In the genomic region with DNA sequence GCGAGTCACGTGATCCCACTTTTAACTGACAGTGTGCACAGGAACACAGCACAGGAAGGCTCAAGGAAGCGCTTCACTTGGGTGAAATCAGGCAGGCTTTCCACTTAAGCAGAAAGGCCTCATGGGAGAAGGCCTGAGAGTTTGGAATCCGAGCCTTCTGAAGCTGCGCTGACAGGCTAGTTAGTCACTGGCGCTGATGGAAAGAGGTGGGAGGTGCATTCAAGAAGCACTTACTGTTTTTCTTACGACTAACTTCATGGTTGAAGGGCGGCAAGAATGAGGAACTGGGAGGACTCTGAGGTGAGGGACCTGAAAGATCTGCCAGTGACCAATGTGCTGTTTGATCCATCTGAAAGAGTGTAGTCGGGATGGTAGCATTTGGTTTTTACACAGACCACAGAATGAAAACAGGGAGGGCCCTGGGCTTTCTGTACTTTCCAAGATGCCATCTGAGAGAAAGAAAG, we compare ENCODE assay signal across 8 mouse cellular contexts.
A peak's percentile ranks its signal among the peaks of the same experiment; 100 is the strongest.
DNase-seq lines count a peak whose midpoint lies in the region; ATAC-seq and TF ChIP-seq lines count a peak whose summit lies in the region.

No protein-coding gene starts in this region.

- no peaks in the 10 kb centered on the region for H3K9me3 ChIP-seq in heart, embryonic 10.5 days

- peaks cover 18% of the 10 kb centered on the region for H3K4me1 ChIP-seq in heart, embryonic 10.5 days
- peaks cover 14% of the 10 kb centered on the region for H3K4me1 ChIP-seq in bone marrow macrophage, adult 2 months (ENCODE audit: control insufficient read depth, insufficient read depth, low read length)

- DNase-seq in heart, embryonic 10.5 days (ENCODE audit: low spot score) = no peak
- DNase-seq in heart, adult 11 months = no peak
- DNase-seq in kidney, postnatal 10 days = peak; percentile 18
- DNase-seq in cerebellum, adult 9-10 months = no peak
- DNase-seq in ovary, postnatal 36 days (ENCODE audit: low spot score) = no peak
- no peak for DNase-seq in testis, postnatal 10 days (ENCODE audit: low spot score)

- peak; percentile 52 for ATAC-seq in monocyte, adult 5-6 weeks (replicated peaks; ENCODE audit: insufficient number of reproducible peaks, low FRiP score, low TSS enrichment, poor library complexity, severe bottlenecking)

- peak overlapping the region; percentile 68 for H3K27ac ChIP-seq in heart, embryonic 10.5 days
- H3K27ac ChIP-seq in bone marrow macrophage, adult 2 months (ENCODE audit: insufficient read depth, low read depth, low read length) = peak overlapping the region; percentile 82; the same call in 1 of the 2 replicates

- TF ChIP-seq POLR2A in bone marrow macrophage, adult 2 months (IDR thresholded peaks at IDR 0.05; ENCODE audit: borderline replicate concordance, low read depth, low read length) = no peak

- H3K4me3 ChIP-seq in heart, embryonic 10.5 days = no peak overlapping the region
- H3K4me3 ChIP-seq in bone marrow macrophage, adult 2 months (ENCODE audit: insufficient read depth, low read length) = no peak overlapping the region

- no peak for TF ChIP-seq CTCF in bone marrow macrophage, adult 2 months (IDR thresholded peaks at IDR 0.05; ENCODE audit: low read depth, low read length)

- WGBS in heart, embryonic 10.5 days = 52% methylated on average over 9 of the region's 9 CpGs

- H3K27me3 ChIP-seq in heart, embryonic 10.5 days (ENCODE audit: insufficient read depth, poor library complexity, severe bottlenecking) = no peaks in the 10 kb centered on the region

- peaks cover 43% of the 10 kb centered on the region for H3K36me3 ChIP-seq in heart, embryonic 10.5 days
